Mouse (Mus musculus) embryonic facial prominence, embryonic 15.5 days (tissue): ENCODE results near the gene Myl4. TPM values are rescaled to one million over a fixed set of nuclear protein-coding genes. Genes with fewer than 3 reads are reported as not detected.

Experiments
- ATAC-seq: fragments of 200-750 bp; cut with Nextera tagmentation; 2 replicates; pipeline ENCODE4 v1.8.0; 2017; ENCODE audit warnings: low read depth, moderate TSS enrichment; ENCODE audit not compliant: insufficient number of reproducible peaks, low FRiP score, low TSS enrichment
- H3K27ac ChIP-seq: fragments of 300-500 bp; sonication (generic); replicated peaks from 2 replicates; pipeline ENCODE4 v1.5.1; 2015; ENCODE audit warnings: mild to moderate bottlenecking, inconsistent platforms
- H3K27me3 ChIP-seq: fragments of 300-500 bp; sonication (generic); 2 replicates; pipeline ENCODE4 v1.6.1; 2015; ENCODE audit warnings: inconsistent platforms
- H3K36me3 ChIP-seq: fragments of 300-500 bp; sonication (generic); 2 replicates; pipeline ENCODE4 v1.6.1; 2015; ENCODE audit warnings: mild to moderate bottlenecking, inconsistent platforms
- H3K4me1 ChIP-seq: fragments of 300-500 bp; sonication (generic); 2 replicates; pipeline ENCODE4 v1.6.1; 2015; ENCODE audit warnings: inconsistent platforms
- H3K4me2 ChIP-seq: fragments of 300-500 bp; sonication (generic); replicated peaks from 2 replicates; pipeline ENCODE4 v1.6.1; 2015; ENCODE audit warnings: mild to moderate bottlenecking, inconsistent platforms
- H3K4me3 ChIP-seq: fragments of 300-500 bp; sonication (generic); replicated peaks from 2 replicates; pipeline ENCODE4 v1.5.1; 2015; ENCODE audit warnings: mild to moderate bottlenecking, inconsistent platforms
- H3K9ac ChIP-seq: fragments of 300-500 bp; sonication (generic); 2 replicates; pipeline ENCODE4 v1.6.1; 2015; ENCODE audit warnings: inconsistent platforms
- H3K9me3 ChIP-seq: fragments of 300-500 bp; sonication (generic); replicated peaks from 2 replicates; pipeline ENCODE4 v1.6.1; 2016; ENCODE audit warnings: inconsistent platforms
- WGBS: fragments of 180-500 bp; shearing (Covaris S2); methylation state at CpG from one replicate; pipeline ENCODE4 v1.1.7; 2015; 5-methylcytosine and 5-hydroxymethylcytosine counted together
- polyA plus RNA-seq: library from polyadenylated mRNA; unstranded; fragments of >200 nt; fragmentation: Nextera tagmentation; extraction: Ambion mirVana; gene quantifications from 2 replicates; pipeline ENCODE4 v1.2.1, GENCODE M21; 2015

Gene Myl4
- polyA plus RNA-seq, 1 experiment from 2014 or later: 261 TPM

GRCm38 (mm10) chr11:104607491-104608245, 57.2 kb downstream of the Myl4 start, which contains the start of gene Itgb3:
Gene Itgb3 (plus strand): TSS chr11:104608000.
- H3K9me3 ChIP-seq: no peaks in the 10 kb centered on the region
- peak; percentile 83 for ATAC-seq
- H3K27ac ChIP-seq: no peak within 1 kb of the TSS
- no peaks in the 10 kb centered on the region for H3K36me3 ChIP-seq
- peaks cover 19% of the 10 kb centered on the region; the same call in 1 of the 2 replicates for H3K27me3 ChIP-seq
- peak within 1 kb of the TSS; percentile 87 for H3K4me2 ChIP-seq
- peak within 1 kb of the TSS; percentile 44; the same call in 1 of the 2 replicates for H3K9ac ChIP-seq
- H3K4me3 ChIP-seq: peak within 1 kb of the TSS; percentile 56
- peaks cover 20% of the 10 kb centered on the region for H3K4me1 ChIP-seq
- under 1% methylated on average over 47 of the region's 51 CpGs for WGBS

DNA sequence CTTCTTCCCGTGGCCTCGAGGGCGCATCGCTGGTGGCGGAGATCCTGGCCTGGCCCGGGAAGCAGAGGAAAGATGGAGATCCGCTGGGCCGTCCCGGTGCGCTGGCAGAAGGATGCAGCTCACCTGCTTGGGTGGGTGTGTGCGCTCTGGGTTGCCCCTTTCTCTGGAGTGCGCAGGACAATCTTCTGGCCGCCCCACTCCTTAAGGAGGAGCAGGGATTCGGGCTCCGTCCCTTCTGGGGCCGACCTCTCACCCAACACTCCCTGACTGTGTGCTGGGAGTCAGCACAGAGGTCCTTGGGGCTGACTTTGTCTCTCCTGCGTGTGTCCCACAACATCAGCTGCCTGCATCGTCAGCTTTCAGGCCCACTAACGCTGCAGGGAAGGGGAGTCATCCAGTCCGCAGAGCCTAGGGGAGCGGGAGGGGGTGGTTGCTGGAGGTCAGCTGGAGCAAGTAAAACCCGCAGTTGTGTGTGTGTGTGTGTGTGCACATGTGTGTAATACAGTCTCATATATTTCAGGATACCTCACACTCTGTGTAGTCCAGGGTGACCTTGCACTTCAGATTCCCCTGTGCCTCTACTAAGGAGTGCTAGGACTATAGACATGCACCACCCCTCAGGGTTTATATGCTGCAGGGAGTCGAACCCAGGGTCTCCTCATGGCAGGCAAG, 57.9 kb downstream of the Myl4 start:
- 3% methylated on average over 23 of the region's 23 CpGs for WGBS
- H3K4me3 ChIP-seq: peak overlapping the region; percentile 56

GRCm38 (mm10) chr11:104609033-104609684, 58.7 kb downstream of the Myl4 start:
- peak overlapping the region; percentile 56; the same call in 1 of the 2 replicates for H3K4me3 ChIP-seq
- 53% methylated on average over 6 of the region's 6 CpGs for WGBS
- no peak for ATAC-seq

More for the DNA sequence above, 57.9 kb downstream of the Myl4 start:
- Histone ChIP-seq H3K9me3 (no peaks in the 10 kb centered on the region), H3K27ac (no peak overlapping the region), H3K9ac (peak overlapping the region; percentile 44; the same call in 1 of the 2 replicates), H3K27me3 (peaks cover 19% of the 10 kb centered on the region; the same call in 1 of the 2 replicates), H3K4me2 (peak overlapping the region; percentile 87), H3K4me1 (peaks cover 20% of the 10 kb centered on the region), H3K36me3 (no peaks in the 10 kb centered on the region)
- 0 out of 2 replicates have a peak, but pooled peaks have one; percentile 9 for ATAC-seq

DNA sequence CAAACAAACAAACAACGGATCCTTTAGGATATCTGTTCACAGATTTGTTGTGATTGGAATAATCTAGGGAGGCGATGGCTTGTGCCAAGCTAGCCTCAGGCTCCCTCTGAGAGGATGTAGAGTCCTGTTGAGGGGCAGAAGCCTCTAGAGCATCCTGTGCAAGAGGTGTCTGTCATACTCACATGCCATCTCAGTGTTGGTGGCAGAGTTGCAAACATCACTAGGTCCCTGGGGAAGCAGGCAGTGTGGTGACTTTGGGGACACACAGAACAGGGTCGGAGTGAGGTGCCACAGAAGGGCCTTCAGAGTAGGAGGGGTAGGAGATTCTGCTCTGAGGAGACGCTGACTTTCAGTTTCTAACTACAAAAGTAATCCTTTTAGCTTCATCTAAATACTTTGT, 59.3 kb downstream of the Myl4 start:
- 53% methylated on average over 4 of the region's 4 CpGs for WGBS
- Histone ChIP-seq H3K4me3 (no peak overlapping the region), H3K9me3 (no peaks in the 10 kb centered on the region), H3K27me3 (peaks cover 19% of the 10 kb centered on the region; the same call in 1 of the 2 replicates), H3K9ac (no peak overlapping the region), H3K4me1 (peaks cover 20% of the 10 kb centered on the region), H3K36me3 (no peaks in the 10 kb centered on the region), H3K4me2 (no peak overlapping the region), H3K27ac (no peak overlapping the region)
- no peak for ATAC-seq

More at GRCm38 (mm10) chr11:104609033-104609684, 58.7 kb downstream of the Myl4 start:
- Histone ChIP-seq H3K27ac (no peak overlapping the region), H3K4me1 (peaks cover 20% of the 10 kb centered on the region), H3K4me2 (0 out of 2 replicates have a peak overlapping the region, but pooled peaks have one; percentile 87), H3K36me3 (no peaks in the 10 kb centered on the region), H3K27me3 (peaks cover 19% of the 10 kb centered on the region; the same call in 1 of the 2 replicates), H3K9ac (no peak overlapping the region), H3K9me3 (no peaks in the 10 kb centered on the region)

DNA sequence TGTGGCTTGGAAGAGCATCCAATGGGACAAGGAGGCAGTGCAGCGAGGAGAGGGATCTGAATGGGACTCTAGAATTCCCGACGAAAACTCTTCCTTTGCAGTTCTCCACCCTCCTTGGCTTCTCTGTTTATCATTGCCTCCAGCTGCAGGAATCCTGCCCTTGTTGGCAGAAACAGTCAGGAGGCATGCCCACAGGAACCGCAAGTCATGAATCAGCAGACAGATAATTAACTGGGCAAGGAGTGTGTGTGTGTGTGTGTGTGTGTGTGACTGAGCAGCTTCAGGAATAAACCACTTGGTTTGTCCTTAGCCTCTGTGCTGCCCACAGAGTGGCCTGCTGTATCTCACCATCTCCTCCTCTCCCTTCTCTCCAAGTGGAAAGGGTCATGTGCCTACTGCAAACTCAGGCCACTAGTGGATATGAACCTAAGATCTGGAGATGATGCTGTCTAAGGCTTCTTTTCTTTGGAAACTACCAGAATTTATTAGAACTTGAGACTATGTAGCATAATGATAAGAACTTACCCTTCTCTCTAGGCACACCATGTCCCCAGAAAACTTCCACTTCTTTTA, 61.2 kb downstream of the Myl4 start:
- no peak overlapping the region for H3K4me2 ChIP-seq
- H3K9ac ChIP-seq: no peak overlapping the region
- no peak overlapping the region for H3K4me3 ChIP-seq
- H3K36me3 ChIP-seq: no peaks in the 10 kb centered on the region
- WGBS: 16% methylated on average over 4 of the region's 4 CpGs
- H3K9me3 ChIP-seq: no peaks in the 10 kb centered on the region
- peaks cover 20% of the 10 kb centered on the region for H3K4me1 ChIP-seq
- no peak overlapping the region for H3K27ac ChIP-seq
- ATAC-seq: peak; percentile 27; the same call in 1 of the 2 replicates
- H3K27me3 ChIP-seq: peaks cover 16% of the 10 kb centered on the region; the same call in 1 of the 2 replicates

GRCm38 (mm10) chr11:104613551-104613950, 63.1 kb downstream of the Myl4 start:
- 73% methylated on average over 10 of the region's 10 CpGs for WGBS

GRCm38 (mm10) chr11:104614130-104614529, 63.7 kb downstream of the Myl4 start:
- Histone ChIP-seq H3K4me3 (no peak overlapping the region), H3K27me3 (peaks cover 8% of the 10 kb centered on the region; the same call in 1 of the 2 replicates), H3K36me3 (no peaks in the 10 kb centered on the region), H3K9me3 (no peaks in the 10 kb centered on the region), H3K9ac (no peak overlapping the region), H3K4me1 (peaks cover 12% of the 10 kb centered on the region), H3K27ac (no peak overlapping the region), H3K4me2 (no peak overlapping the region)
- ATAC-seq: no peak
- WGBS: 71% methylated on average over 2 of the region's 2 CpGs

More at GRCm38 (mm10) chr11:104613551-104613950, 63.1 kb downstream of the Myl4 start:
- Histone ChIP-seq H3K9ac (no peak overlapping the region), H3K36me3 (no peaks in the 10 kb centered on the region), H3K4me1 (peaks cover 9% of the 10 kb centered on the region), H3K27me3 (peaks cover 14% of the 10 kb centered on the region; the same call in 1 of the 2 replicates), H3K4me3 (no peak overlapping the region), H3K4me2 (no peak overlapping the region), H3K9me3 (no peaks in the 10 kb centered on the region), H3K27ac (no peak overlapping the region)
- no peak for ATAC-seq

DNA sequence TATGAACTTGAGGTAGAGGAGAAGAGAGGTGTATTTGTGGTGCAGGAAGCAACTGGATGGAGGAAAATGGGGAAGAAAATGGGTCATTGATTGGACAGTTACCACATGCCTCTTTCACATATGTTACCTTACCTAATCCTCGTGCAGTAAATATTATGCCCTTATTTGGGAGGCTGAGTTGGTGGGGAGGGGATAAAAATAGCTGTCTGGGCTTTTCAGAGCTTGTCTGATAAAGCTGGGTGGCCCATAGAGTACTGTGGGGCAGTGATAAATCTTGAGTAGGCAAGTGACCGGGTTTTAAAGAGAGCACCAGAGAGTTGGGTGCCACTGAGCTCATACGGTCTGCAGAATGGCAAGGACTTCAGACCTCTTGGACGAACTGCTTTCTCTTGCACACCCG, 65.7 kb downstream of the Myl4 start:
- no peaks in the 10 kb centered on the region for H3K36me3 ChIP-seq
- no peaks in the 10 kb centered on the region for H3K9me3 ChIP-seq
- peaks cover 23% of the 10 kb centered on the region for H3K4me1 ChIP-seq
- no peak overlapping the region for H3K27ac ChIP-seq
- H3K4me2 ChIP-seq: no peak overlapping the region
- H3K9ac ChIP-seq: no peak overlapping the region
- 65% methylated on average over 5 of the region's 5 CpGs for WGBS
- no peaks in the 10 kb centered on the region; the same call in 1 of the 2 replicates for H3K27me3 ChIP-seq
- ATAC-seq: no peak
- no peak overlapping the region for H3K4me3 ChIP-seq

DNA sequence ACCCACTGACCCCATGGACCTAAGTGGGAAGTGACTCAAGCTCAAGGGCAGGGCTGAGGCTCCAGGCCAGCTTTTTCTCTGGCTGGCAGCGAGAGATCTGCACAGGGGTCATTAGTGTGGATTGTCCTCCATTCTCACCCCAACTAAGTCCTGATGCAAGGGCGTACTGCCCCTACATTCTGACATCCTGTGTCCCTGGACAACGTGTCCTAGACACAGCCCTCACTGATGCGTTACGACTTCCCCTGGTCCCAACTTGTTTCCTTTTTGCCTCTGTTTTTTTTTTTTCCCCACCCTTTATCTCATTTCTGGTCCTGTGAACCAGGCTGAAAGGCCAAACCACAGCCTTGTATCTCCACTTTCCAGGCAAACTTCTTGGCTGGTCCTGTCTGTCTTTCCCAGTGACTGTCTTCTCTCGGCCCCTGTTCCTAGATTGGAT, 68.2 kb downstream of the Myl4 start:
- Histone ChIP-seq H3K27ac (no peak overlapping the region), H3K9ac (no peak overlapping the region), H3K4me1 (peaks cover 19% of the 10 kb centered on the region), H3K4me3 (no peak overlapping the region), H3K36me3 (no peaks in the 10 kb centered on the region), H3K9me3 (no peaks in the 10 kb centered on the region), H3K27me3 (no peaks in the 10 kb centered on the region), H3K4me2 (no peak overlapping the region)
- WGBS: 67% methylated on average over 6 of the region's 6 CpGs
- ATAC-seq: no peak

GRCm38 (mm10) chr11:104619084-104620022, 68.9 kb downstream of the Myl4 start:
- peak; percentile 24; the same call in 1 of the 2 replicates for ATAC-seq
- WGBS: 43% methylated on average over 13 of the region's 13 CpGs
- H3K27me3 ChIP-seq: no peaks in the 10 kb centered on the region
- H3K36me3 ChIP-seq: no peaks in the 10 kb centered on the region
- H3K4me2 ChIP-seq: no peak overlapping the region
- H3K9me3 ChIP-seq: no peaks in the 10 kb centered on the region
- H3K9ac ChIP-seq: no peak overlapping the region
- peaks cover 25% of the 10 kb centered on the region for H3K4me1 ChIP-seq
- H3K4me3 ChIP-seq: no peak overlapping the region
- peak overlapping the region; percentile 39 for H3K27ac ChIP-seq
